Mouse (Mus musculus): ENCODE data around the gene Angptl4.
A peak's percentile ranks its signal among the peaks of the same experiment; 100 is the strongest.
"Not testable (repeated sequence)": the region's sequence is repeated elsewhere in the genome, so short reads cannot be mapped to it uniquely, and the experiment has no call there.

Gene Angptl4

DNA sequence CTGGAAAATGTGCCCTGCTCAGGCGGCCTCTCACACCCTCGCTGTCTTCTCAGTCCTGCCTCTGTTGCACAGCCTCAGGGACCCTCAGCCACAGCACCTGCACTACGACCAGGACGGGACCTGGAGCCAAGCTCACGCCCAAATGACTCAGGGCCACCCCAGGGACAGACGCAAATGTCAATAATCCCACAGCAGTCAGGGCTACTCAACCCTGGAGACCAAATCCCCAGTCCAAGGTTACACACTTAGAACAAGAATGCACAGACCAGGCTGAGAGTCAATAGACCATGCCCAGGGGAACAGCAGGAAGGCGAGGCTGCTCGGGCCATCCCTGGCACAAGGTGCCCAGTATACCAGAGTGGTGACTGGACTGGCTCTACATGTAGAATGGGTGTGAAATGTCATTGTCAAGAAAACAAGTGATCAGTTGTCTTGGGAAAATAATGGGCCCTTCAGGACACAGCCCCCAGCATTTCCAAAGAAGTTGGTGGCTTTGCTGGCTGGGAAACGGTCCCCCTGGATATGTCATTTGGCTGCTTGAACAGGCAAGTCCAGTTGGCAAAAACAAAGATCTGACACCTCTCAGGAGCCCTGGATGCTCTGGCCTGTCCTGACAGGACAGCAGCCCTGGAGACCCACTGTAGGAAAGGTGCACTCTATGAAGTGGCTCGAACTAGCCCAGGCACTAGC is 26.1 kb downstream of the Angptl4 start:
- DNase-seq (ENCODE audit: low spot score), result no peak

DNA sequence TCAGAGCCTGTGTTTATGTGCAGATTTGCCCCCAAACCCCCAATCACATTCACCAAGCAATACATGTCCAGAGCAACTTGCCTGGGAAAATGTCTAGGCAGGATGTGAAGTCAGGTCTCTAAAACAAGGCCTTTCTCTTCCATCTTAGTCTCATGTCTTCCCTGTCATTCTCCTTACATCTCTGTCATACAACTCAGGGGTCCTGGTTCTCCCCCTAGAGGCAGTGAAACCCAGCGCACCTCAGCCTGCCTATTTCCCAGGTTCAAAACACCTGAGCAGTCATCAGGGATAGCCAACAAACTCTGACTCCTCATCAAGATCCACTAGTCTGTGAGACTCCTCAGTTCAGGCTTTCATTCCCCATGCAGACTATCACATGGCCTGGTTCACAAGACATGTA is 27.0 kb downstream of the Angptl4 start:
- DNase-seq (ENCODE audit: low spot score), result no peak

DNA sequence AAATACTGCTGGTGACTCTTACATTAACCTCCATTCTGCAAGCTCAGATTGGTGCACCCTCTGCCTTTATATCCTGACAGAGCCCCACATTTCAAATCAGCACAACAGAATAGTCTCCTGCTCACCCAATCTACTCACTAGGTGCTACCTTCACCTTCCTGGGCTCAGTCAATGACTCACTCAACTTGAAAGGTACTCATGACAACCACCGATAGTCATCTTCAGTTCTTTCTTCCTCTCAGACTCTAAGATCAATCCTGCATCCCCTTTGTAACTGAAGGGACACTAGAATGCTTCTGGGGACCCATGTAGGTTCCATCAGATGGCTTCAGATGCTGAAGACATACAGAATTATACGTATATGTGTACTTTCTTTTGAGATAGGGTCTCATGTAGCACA is 29.3 kb downstream of the Angptl4 start:
- DNase-seq (ENCODE audit: low spot score), result no peak

DNA sequence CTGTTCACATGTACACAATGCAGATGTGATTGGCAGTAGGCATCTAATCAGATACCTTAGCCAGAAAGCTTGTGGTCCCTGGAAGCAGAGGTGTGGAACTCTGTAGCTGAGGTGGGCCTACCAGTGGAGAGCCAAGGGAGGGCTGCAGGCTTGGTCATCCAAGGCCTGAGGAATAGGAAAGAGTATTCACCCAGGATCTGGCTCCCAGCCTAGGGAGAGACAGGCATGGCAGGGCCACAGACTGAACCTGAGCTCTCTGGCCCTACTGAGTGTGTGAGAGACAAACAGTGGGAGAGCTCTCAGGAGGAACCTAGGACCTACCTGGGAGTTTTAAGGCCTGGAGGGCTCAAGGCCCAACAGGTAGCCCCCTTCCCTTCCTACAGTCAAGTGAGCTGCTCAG is 30.4 kb downstream of the Angptl4 start:
- DNase-seq (ENCODE audit: low spot score), result no peak

GRCm38 (mm10) chr17:33749451-33749850 is 32.2 kb downstream of the Angptl4 start:
- no peak for DNase-seq (ENCODE audit: low spot score)

- peak; percentile 23 for DNase-seq (ENCODE audit: low spot score)
Measured at GRCm38 (mm10) chr17:33746011-33746410, 35.6 kb downstream of the Angptl4 start.

- no peak for DNase-seq (ENCODE audit: low spot score)
Measured at GRCm38 (mm10) chr17:33744686-33745384, 36.8 kb downstream of the Angptl4 start.

GRCm38 (mm10) chr17:33742420-33742819 is 39.2 kb downstream of the Angptl4 start:
- DNase-seq (ENCODE audit: low spot score), result no peak

DNA sequence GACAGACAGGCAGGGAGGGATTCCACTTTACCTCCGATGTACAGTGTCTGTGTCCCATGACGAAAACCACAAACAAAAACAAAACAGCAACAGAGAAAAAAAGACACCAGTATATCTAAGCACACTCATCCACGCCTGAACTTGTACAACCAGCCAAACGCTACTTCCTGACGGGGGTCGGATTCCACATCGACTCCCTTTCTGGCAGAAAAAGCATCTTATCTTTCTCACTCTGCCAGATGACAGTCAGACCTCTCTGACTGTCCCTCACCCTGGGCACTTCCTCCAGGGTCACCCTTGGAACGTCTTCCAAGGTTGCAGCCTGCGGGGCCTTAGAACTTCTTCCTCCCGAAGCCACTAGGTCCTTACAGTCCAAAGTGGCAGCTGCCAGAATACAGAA is 48.1 kb downstream of the Angptl4 start:
- DNase-seq (ENCODE audit: low spot score), result not testable (repeated sequence)

- not testable (repeated sequence) for DNase-seq (ENCODE audit: low spot score)
Measured at GRCm38 (mm10) chr17:33732556-33733083, 49.0 kb downstream of the Angptl4 start.

DNA sequence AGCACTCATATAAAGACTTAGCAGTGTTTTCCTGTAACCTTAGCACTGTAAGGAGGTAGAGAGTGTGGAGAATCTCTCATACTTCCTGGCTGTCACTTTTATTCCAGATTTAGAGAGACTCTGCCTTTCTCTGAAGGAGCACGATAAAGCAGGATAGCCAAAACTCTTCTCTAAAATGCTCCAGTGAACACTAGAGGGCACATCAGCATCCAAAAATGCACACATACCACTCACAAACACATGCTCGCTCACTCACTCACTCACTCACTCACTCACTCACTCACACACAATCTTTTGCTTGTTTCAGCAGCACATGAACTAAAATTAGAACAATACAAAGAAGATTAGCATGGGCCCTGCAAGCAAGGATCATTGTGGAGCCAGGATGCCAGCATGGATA is 52.4 kb downstream of the Angptl4 start:
- DNase-seq (ENCODE audit: low spot score), result no peak

DNA sequence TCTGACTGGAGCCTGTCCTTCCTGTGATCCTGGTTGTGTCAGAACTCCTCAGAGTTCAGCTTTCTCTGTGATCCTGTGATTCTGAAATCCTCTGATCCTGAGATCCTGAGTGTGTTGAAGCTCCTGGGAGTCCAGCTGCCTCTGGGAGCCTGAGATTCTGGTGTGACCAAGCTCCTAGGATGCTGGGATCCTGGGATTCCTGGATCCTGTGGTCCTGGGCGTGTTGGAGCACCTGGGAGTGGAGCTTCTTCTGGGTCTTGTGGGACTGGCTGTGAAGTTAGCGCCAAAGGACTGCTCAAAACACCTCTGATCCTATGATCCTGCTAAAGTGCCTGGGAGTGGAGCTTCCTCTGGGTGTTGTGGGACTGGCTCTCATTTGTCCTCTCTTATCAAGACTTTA is 53.2 kb downstream of the Angptl4 start:
- no peak for DNase-seq (ENCODE audit: low spot score)

All from embryo, embryonic 10 days (tissue).